Mouse (Mus musculus) layer of hippocampus, postnatal 14 days (tissue): ENCODE results near the gene Rtn3. TPM values are rescaled to one million over a fixed set of nuclear protein-coding genes. Genes with fewer than 3 reads are reported as not detected.
A peak's percentile ranks its signal among the peaks of the same experiment; 100 is the strongest.
"Not testable (repeated sequence)": the region's sequence is repeated elsewhere in the genome, so short reads cannot be mapped to it uniquely, and the experiment has no call there.

Experiments
- DNase-seq, 2 experiments: peaks; one replicate each; pipeline ENCODE4 v3.0.0; 2021 to 2022; ENCODE audit warnings: low spot score in 2 of 2, mixed read lengths in 1 of 2
- total RNA-seq, 2 experiments: library from RNA; stranded (reverse); gene quantifications; 2 replicates each; pipeline ENCODE4 v1.2.3; 2021

Gene Rtn3
- total RNA-seq, 2 experiments from 2014 or later: 850 to 871 TPM

DNA sequence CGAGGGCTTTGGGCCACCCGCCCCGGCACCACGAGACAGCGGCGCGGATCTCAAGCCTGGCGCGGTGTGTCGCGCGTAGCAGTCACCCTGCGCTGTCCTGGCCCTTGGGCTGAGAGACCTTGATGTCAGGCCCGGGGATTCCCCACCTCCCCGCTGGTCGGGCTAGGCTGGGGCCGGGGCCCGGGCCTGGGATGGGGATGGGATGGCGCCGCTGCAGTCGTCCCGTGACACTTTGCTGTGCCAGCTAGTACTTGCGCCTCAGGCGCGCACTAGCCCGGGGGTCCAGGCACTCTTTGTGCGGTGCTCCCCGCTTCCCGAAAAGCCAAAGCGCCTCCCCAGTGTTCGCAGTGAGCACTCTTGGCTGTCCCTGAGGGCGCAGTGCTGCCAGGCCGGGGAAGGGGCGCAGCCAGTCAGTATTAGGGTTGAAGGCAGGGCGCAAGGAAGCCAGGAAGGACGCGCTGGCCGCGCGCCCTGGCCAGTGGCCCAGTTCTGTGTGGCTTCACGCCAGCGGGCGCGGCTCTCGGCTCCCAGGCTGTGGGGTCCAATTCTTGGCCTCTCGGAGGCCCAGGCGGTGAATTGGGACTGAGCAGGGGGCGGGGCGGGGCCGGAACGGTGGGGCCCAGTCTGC, 59.9 kb downstream of the Rtn3 start:
- peak; percentile 90 for DNase-seq

- no peak for DNase-seq
These were observed 60.4 kb downstream of the Rtn3 start for GRCm38 (mm10) chr19:7422656-7423027.

- DNase-seq: peak; percentile 68 to 71
These were observed 61.2 kb downstream of the Rtn3 start for GRCm38 (mm10) chr19:7421602-7422591.

DNA sequence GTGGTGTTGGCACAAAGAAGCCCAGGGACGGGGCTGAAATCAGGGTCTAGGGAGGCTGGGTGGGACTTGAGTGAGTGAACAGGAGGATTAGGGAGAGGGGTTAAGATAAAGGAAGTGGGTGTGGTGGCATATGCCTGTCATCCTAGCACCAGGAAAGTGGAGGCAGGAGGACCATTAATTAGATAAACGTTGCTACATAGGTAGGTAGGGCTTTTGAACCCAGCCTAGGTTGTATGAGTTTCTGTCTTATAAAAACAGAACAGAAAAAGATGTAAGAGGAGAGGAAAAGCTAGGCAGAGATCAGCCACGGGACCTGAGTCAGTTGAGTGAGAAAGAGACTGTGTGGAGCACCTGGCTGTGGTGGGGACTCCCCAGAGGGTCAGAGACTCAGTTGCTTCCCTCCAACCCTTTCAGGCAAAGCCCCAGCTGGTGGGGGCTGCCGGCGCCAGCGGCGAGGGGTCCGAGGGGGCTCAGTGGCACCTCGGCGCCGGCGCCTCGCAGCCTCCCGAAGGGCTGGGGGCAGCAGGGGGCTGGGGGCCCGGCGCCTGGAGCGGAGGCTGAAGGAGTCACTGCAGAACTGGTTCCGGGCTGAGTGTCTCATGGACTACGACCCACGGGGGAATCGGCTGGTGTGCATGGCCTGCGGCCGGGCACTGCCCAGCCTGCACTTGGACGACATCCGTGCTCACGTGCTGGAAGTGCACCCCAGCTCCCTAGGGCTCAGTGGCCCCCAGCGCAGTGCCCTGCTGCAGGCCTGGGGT, 62.1 kb downstream of the Rtn3 start:
- DNase-seq: no peak

DNA sequence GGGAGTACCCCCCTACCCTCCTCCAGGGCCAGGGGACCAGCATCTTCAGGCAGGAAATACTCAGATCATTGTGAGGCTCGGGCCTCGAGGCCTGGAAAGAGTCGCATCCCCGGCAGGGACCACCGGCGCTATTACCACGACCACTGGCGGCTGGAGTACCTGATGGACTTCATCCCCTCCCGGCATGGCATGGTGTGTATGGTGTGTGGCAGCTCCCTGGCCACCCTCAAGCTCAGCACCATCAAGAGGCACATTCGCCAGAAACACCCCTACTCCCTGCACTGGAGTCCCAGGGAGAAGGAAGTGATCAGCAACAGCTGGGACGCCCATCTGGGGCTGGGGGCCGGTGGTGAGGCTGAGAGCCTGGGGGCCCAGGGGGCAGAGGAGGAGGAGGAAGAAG, 63.0 kb downstream of the Rtn3 start:
- DNase-seq: no peak

GRCm38 (mm10) chr19:7419134-7419533, 63.9 kb downstream of the Rtn3 start:
- DNase-seq: no peak

GRCm38 (mm10) chr19:7417911-7418849, 64.9 kb downstream of the Rtn3 start:
- peak; percentile 80 to 86 for DNase-seq

DNA sequence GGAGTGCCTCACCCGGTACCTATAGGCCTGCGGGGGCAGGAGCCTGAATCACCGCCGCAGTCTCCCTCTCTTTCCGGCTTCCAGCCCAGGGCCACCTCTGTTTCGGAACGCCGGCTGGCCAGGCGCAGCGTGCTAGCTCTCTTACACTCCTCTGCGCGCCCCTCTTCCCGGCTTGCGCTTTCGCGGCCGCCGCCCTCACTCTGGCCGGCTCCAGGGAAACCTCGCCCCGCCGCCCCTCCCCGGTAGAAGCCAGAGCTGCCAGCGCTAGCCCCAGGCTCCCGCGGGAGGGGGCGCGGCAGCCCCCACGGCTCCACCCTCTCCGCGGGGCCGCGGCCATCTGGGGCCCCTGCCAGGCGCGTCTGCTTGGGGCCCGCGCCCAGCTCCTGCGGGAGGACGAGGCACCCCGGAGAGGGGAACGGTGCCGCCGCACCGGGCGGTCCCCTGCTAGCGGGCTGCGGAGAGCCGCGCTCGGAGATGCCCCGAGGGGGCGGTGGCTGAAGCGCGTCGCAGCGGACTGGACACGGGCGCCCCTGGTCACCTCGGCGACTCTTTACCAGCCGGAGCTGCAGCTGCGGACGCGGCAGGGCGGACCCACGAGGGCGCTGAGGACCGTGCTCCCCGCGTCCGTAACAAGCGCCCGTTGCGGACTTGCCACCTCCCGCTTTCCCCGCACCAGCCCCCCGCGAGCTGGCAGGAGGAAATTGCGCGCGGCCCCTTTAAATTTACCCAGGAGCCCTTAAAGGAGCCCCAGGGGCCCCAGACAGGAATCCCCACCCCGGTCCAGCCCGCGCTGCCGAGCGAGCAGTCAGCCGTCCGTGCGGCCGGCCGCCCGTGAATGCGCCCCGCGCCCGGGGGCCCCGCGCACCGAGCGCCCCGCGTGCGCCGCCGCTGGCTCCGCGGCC, 66.0 kb downstream of the Rtn3 start, which contains the start of gene 2700081O15Rik:
TSS of gene 2700081O15Rik (plus strand) at position 792 of the 902 bp plus-strand sequence.
- DNase-seq: peak; percentile 73 to 81

- no peak for DNase-seq
These were observed 66.9 kb downstream of the Rtn3 start for GRCm38 (mm10) chr19:7415916-7416833.

DNA sequence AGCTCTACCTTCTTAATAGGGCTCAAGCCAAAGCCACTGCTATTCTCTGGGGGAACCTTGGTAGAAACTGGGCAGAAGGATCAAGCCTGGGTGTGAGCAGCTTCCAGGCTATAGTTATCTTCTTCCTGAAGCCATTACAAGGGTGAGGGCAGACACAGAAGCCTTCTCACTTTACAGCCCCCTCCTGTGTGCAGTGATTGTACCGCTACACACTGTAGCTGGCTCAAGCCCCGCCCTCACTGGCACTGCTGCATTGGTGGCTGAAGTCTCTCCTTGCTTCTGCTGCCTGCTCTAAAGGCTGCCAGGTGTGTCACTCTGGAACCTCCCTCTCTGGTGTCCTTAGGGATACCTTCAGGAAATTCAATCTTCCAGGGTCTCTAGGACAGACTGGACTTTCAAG, 70.7 kb downstream of the Rtn3 start:
- no peak for DNase-seq

DNA sequence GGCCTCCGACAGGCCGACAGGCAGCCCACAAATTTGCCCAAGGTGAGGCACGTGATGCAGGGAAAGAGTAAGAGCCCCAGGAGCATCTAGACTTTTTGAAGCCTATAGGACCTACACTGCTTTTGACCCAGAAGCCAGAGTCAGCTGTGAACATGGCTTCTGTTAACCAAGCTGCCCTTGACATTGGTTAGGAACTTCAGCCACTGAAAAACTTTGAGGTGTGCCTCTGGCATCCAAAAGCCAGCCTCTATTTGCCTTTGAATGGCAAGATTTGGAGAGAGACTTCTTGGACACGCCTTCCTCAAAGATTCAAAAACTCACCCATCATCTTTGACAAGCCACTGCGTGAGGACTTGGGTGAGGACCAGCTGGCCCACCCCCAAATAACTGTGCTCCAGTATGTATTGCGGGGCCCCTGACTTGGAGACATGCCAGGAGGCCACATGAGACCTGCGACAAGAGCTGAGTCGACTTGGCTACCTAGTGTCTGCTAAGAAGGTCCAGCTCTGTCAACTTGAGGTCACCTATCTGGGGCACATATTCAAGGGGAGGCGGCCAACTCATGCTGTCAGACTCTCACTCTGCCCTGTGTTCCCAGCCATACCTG, 78.4 kb downstream of the Rtn3 start:
- no peak for DNase-seq

DNA sequence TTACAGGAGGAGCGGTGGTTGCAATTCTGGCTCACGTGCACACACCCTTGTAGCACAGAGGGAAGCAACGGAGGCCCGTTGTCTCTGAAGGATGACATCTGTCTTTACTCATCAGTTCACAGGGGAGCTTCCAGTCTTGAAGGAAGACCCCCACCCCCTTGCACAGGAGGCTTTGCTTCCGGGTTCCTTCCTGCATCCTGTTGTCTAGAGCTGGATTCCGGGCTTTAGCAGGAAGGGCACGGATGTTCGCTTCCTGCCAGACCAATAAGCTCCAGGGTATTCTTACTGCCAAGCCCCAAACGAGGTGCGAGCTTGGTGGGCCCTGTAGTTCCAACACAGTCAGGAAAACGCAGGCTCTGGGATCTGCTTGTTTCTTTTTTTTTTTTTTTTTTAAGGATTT, 82.4 kb downstream of the Rtn3 start:
- no peak for DNase-seq

DNA sequence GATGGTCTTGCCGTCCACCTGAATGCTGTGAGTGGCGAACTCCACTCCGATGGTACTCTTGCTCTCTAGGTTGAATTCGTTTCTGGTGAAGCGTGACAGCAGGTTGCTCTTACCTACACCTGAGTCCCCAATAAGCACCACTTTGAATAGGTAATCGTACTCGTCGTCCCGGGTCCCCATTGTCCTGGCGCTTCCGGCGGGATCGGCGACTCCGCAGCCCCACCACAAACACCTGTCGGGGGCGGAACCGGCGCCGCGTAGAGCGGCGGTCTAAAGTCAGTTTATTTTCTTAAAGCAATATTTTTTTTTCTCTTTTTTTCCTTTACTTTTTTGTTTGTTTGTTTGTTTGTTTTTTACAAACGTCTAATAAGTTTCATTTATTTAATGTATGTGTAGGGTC, 84.2 kb downstream of the Rtn3 start:
- not testable (repeated sequence) for DNase-seq

GRCm38 (mm10) chr19:7396867-7397826, 85.9 kb downstream of the Rtn3 start:
- DNase-seq: not testable (repeated sequence)

- DNase-seq: no peak
These were observed 94.6 kb downstream of the Rtn3 start for GRCm38 (mm10) chr19:7388488-7388887.

DNA sequence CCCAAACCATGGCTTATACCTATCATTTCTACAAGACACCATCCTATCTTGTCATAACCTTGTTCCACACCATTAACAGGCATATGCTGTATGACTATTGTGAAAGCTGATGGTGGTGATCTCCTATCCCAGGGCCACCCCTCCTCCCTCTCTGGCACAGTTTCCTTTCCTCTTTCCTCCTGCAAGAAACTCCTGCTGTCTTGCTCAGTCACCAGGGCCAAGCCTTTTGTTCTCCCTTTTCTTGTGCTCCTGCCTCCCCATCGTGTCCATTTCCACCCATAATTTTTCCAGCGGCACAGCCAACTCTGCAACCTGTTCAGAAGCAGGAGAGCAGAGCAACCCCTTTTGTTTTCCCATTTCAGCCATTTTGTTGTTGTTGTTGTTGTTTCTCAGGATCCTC, 97.0 kb downstream of the Rtn3 start:
- DNase-seq: no peak
